Mouse (Mus musculus) activated CD4-positive, CD25-positive, alpha-beta regulatory T cell (primary cell): ENCODE measurements around the gene Serinc2. TPM values are rescaled to one million over a fixed set of nuclear protein-coding genes. Genes with fewer than 3 reads are reported as not detected.

Experiments
- polyA plus RNA-seq, 2 experiments: library from polyadenylated mRNA; unstranded; fragments of 100-300 nt; shearing (Covaris generic); gene quantifications; one replicate each; pipeline ENCODE4 v1.2.1; 2017

Gene Serinc2
- polyA plus RNA-seq = not detected

DNA sequence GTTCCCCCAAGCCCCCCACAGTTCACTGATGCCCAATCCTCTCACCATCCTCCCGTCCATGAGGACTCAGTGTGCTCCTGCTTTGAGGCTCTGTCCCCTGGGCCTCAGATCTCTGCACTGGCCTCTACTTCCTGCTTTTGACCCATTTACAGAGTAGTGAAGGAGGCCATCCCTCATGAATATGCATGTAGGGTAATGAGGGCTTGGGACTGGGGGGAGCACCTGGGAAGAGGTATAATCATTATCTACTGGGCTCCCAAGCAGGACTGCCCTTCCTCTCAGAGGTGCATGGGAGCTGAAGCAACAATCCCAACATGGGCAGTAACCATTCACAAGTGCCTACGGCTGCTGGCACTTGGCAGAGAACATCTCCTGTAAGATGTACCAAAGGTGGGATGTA lies at the start of gene Serinc2:
Gene Serinc2, minus strand, starts transcription at position 101 of the 400 bp plus-strand sequence.

DNA sequence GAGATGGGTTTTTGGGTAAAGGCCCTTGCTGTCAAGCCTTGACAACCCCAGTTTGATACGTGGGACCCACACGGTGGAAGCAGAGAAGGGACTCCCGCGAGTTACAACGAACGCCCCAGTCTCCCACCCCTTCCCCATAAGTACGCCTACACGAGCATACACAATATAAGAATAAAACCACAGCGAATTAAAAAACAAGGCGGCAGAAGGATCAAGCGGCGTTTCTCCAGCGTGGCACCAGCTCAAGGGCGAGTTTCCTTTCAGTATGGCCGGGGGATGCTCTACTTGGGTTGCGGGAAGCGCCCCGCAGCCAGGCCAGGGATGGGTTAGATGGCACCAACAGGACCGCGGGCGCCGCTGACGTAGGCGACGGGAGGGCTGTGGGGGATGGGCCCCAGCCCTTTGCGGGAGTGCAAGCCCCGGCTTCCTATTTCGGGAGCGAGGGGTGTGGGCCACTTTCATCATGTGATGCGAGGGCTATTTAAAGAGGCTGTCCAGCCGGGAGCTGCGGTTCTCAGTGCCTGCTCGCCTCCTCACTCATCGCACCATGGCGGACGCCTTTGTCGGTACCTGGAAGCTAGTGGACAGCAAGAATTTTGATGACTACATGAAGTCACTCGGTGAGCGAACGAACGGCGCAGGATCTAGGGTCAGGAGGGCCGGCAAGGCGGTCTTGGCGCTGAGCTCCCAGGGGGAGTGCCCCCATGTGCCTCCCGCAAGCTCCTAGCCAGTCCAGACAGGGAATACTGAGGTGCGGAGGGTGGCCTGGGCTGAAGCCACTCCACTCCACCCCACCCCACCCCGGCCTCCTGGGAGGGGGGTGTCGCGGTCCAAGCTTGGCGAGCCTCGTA lies 29.5 kb upstream of the Serinc2 start, which contains the start of the genes Fabp3 and Gm10570:
Gene Fabp3, plus strand, starts transcription at position 365 of the 851 bp plus-strand sequence.
Gene Gm10570, minus strand, starts transcription at position 444 of the 851 bp plus-strand sequence.

DNA sequence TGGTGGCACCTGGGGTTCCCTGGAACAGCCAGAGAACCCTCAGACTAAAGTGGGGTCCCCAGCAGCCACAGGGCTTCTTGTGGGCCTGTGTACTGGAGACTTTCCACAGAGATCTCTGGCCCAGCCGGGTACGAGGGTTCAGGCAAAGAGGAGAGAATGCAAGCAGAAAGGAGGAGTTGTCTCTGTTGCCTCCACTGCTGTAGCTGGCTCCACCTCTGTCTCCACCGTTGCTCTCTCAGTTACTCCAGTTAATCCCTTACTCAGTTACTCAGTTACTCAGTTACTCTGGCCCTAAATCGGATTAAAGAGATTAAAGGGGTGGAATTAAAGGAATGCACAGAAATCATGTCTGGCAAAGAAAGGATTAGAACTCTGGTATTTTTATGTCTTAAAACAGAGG lies 56.8 kb downstream of the Serinc2 start, which contains the start of gene Gm853:
Gene Gm853, minus strand, starts transcription at position 223 of the 400 bp plus-strand sequence.

Other genes starting within 250 kb of the Serinc2 start
- gene Col16a1, start 231.4 kb downstream of the Serinc2 start, polyA plus RNA-seq = under 1 TPM; 0.20 to 0.49 TPM
- 10 to 100 TPM; 57.2 to 69.0 TPM for gene Pef1, start 176.6 kb downstream of the Serinc2 start, polyA plus RNA-seq
- gene Hcrtr1, start 139.8 kb downstream of the Serinc2 start, polyA plus RNA-seq = not detected
- gene Tinagl1, start 104.1 kb downstream of the Serinc2 start, polyA plus RNA-seq = not detected
- gene Gm853, start 56.8 kb downstream of the Serinc2 start, polyA plus RNA-seq = not detected
- gene Fabp3, start 29.4 kb upstream of the Serinc2 start, polyA plus RNA-seq = under 1 TPM in 1 of 2 experiments, not detected in 1; 0.93 TPM
- under 1 TPM in 1 of 2 experiments, not detected in 1; 0.84 TPM for gene Gm10570, start 29.5 kb upstream of the Serinc2 start, polyA plus RNA-seq
- 10 to 100 TPM; 64.6 to 69.6 TPM for gene Zcchc17, start 80.7 kb upstream of the Serinc2 start, polyA plus RNA-seq
- 100 to 1,000 TPM; 114 to 136 TPM for gene Snrnp40, start 80.9 kb upstream of the Serinc2 start, polyA plus RNA-seq